In genomic region chr17:3027376-3027775, GRCm38 (mm10) we compare ENCODE assay signal across 22 mouse cellular contexts.
DNase-seq lines count a peak whose midpoint lies in the region; ATAC-seq lines count a peak whose summit lies in the region.
"Had no signal": no experiment of that assay in that cellular context is flagged by ENCODE, and none has a peak within 500 bp of the region (broad histone marks: within the 10 kb centered on the region; RNA-seq: fewer than 3 reads in every experiment).

No protein-coding gene starts in this region.

- H3K27ac ChIP-seq in heart, embryonic 10.5 days = no peak overlapping the region
- H3K27ac ChIP-seq in neural tube, embryonic 15.5 days (replicated peaks) = no peak overlapping the region
- H3K27ac ChIP-seq: embryonic facial prominence, embryonic 12.5 days; forebrain, embryonic 15.5 days; heart, embryonic 13.5 days; hindbrain, embryonic 13.5 days; kidney, postnatal 0 days; limb, embryonic 12.5 days; liver, embryonic 15.5 days; neural tube, embryonic 13.5 days had no signal

- no peaks in the 10 kb centered on the region for H3K4me1 ChIP-seq in heart, embryonic 10.5 days
- no peaks in the 10 kb centered on the region for H3K4me1 ChIP-seq in neural tube, embryonic 15.5 days
- H3K4me1 ChIP-seq: embryonic facial prominence, embryonic 12.5 days; forebrain, embryonic 15.5 days; heart, embryonic 13.5 days; hindbrain, embryonic 13.5 days; limb, embryonic 12.5 days; liver, embryonic 15.5 days; neural tube, embryonic 13.5 days had no signal

- no peak for ATAC-seq in neural tube, embryonic 15.5 days (ENCODE audit: low FRiP score)

- peak; percentile 68 for DNase-seq in heart, embryonic 10.5 days (ENCODE audit: low spot score)
- no peak for DNase-seq in heart, adult 8-10 months (ENCODE audit: low spot score)
- peak; percentile 8 for DNase-seq in neural tube, embryonic 10.5 days (ENCODE audit: extremely low spot score, low spot score)
- peak; percentile 13 for DNase-seq in R1 (ENCODE audit: low read depth, low spot score)
- DNase-seq in mesoderm, embryonic 11.5 days (ENCODE audit: low read depth, low spot score) = peak; percentile 4
- DNase-seq in layer of hippocampus, adult 11-12 months (ENCODE audit: low spot score) = no peak
- DNase-seq: adrenal gland, adult 8-10 months; cerebellum, adult 11-12 months; cerebellum, postnatal 10 days; gastrocnemius, postnatal 10 days; kidney, adult 2 months; midbrain, embryonic 14.5 days; thymus, postnatal 25 days had no signal

- H3K9me3 ChIP-seq in heart, embryonic 10.5 days = peaks cover 84% of the 10 kb centered on the region
- H3K9me3 ChIP-seq in neural tube, embryonic 15.5 days (replicated peaks) = 0 out of 2 replicates have a peak, but pooled peaks cover 4% of the 10 kb centered on the region

- H3K4me3 ChIP-seq in heart, embryonic 10.5 days = no peak overlapping the region
- no peak overlapping the region for H3K4me3 ChIP-seq in neural tube, embryonic 15.5 days (replicated peaks)
- H3K4me3 ChIP-seq: embryonic facial prominence, embryonic 12.5 days; forebrain, embryonic 15.5 days; heart, embryonic 13.5 days; hindbrain, embryonic 13.5 days; limb, embryonic 12.5 days; liver, embryonic 15.5 days; neural tube, embryonic 13.5 days had no signal

- no peak overlapping the region for H3K9ac ChIP-seq in neural tube, embryonic 15.5 days (replicated peaks)
- H3K9ac ChIP-seq: embryonic facial prominence, embryonic 12.5 days; forebrain, embryonic 15.5 days; heart, embryonic 13.5 days; hindbrain, embryonic 13.5 days; limb, embryonic 12.5 days; liver, embryonic 15.5 days; neural tube, embryonic 13.5 days had no signal

- no peaks in the 10 kb centered on the region for H3K36me3 ChIP-seq in heart, embryonic 10.5 days
- H3K36me3 ChIP-seq in neural tube, embryonic 15.5 days = no peaks in the 10 kb centered on the region
- H3K36me3 ChIP-seq: embryonic facial prominence, embryonic 12.5 days; forebrain, embryonic 15.5 days; heart, embryonic 13.5 days; hindbrain, embryonic 13.5 days; limb, embryonic 12.5 days; liver, embryonic 15.5 days; neural tube, embryonic 13.5 days had no signal

- WGBS in heart, embryonic 10.5 days = 65% methylated on average over 4 of the region's 4 CpGs
- WGBS in neural tube, embryonic 15.5 days = 84% methylated on average over 4 of the region's 4 CpGs

- H3K27me3 ChIP-seq in heart, embryonic 10.5 days (ENCODE audit: insufficient read depth, poor library complexity, severe bottlenecking) = no peaks in the 10 kb centered on the region
- no peaks in the 10 kb centered on the region for H3K27me3 ChIP-seq in neural tube, embryonic 15.5 days (replicated peaks)
- H3K27me3 ChIP-seq: embryonic facial prominence, embryonic 12.5 days; forebrain, embryonic 15.5 days; heart, embryonic 13.5 days; hindbrain, embryonic 13.5 days; limb, embryonic 12.5 days; liver, embryonic 15.5 days; neural tube, embryonic 13.5 days had no signal

- H3K4me2 ChIP-seq in neural tube, embryonic 15.5 days = no peak overlapping the region
- H3K4me2 ChIP-seq: embryonic facial prominence, embryonic 12.5 days; forebrain, embryonic 15.5 days; heart, embryonic 13.5 days; hindbrain, embryonic 13.5 days; limb, embryonic 12.5 days; liver, embryonic 15.5 days; neural tube, embryonic 13.5 days had no signal

Comparison
In these comparisons a context has a peak if more than half of its experiments do, and no peak if none do; other contexts are left out.
1. DNase-seq: peak in heart, embryonic 10.5 days (single experiment), neural tube, embryonic 10.5 days (single experiment), R1 (single experiment) and mesoderm, embryonic 11.5 days (single experiment); none in heart, adult 8-10 months (single experiment) and layer of hippocampus, adult 11-12 months (single experiment).